ENCODE assay signal across 19 mouse cellular contexts in the genomic region with DNA sequence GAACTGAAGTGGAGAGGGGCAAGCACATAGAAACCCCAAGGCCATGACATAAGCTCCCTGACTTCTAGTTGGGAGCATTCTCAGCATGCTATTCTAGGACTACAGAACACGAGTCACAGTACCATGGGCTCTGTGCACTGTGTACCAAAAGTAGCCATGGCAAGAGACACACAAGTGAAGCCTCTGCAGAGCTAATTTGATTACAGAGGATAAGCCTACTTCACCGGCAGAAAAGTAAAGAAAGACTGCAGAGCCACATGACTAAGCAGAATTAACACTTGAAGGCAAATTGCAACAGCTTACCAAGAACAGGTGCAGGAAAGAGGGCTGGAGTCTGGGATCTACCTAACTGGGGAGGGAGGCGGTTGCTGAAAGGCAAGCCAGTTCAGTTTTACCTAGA.
A peak's percentile ranks its signal among the peaks of the same experiment; 100 is the strongest.
DNase-seq lines count a peak whose midpoint lies in the region; ATAC-seq and TF ChIP-seq lines count a peak whose summit lies in the region.
"Had no signal": no experiment of that assay in that cellular context is flagged by ENCODE, and none has a peak within 500 bp of the region (broad histone marks: within the 10 kb centered on the region; RNA-seq: fewer than 3 reads in every experiment).

No protein-coding gene starts in this region.

- no peaks in the 10 kb centered on the region for H3K4me1 ChIP-seq in midbrain, embryonic 11.5 days (ENCODE audit: control insufficient read depth, insufficient read depth, low read length)
- no peaks in the 10 kb centered on the region for H3K4me1 ChIP-seq in midbrain, embryonic 13.5 days (replicated peaks)
- no peaks in the 10 kb centered on the region for H3K4me1 ChIP-seq in stomach, postnatal 0 days (replicated peaks; ENCODE audit: control insufficient read depth, insufficient read depth)
- H3K4me1 ChIP-seq: limb, embryonic 12.5 days; midbrain, embryonic 10.5 days had no signal

- H3K4me2 ChIP-seq in midbrain, embryonic 11.5 days = no peak overlapping the region
- no peak overlapping the region for H3K4me2 ChIP-seq in midbrain, embryonic 13.5 days (replicated peaks)
- no peak overlapping the region for H3K4me2 ChIP-seq in stomach, postnatal 0 days (replicated peaks; ENCODE audit: low read depth)
- H3K4me2 ChIP-seq: hindbrain, embryonic 12.5 days; limb, embryonic 12.5 days; liver, embryonic 15.5 days had no signal

- WGBS in midbrain, embryonic 11.5 days = 36% methylated on average over 3 of the region's 3 CpGs
- WGBS in midbrain, embryonic 13.5 days = 33% methylated on average over 3 of the region's 3 CpGs
- 30% methylated on average over 3 of the region's 3 CpGs for WGBS in stomach, postnatal 0 days

- no peak overlapping the region for H3K27ac ChIP-seq in midbrain, embryonic 11.5 days (ENCODE audit: low read depth, low read length)
- no peak overlapping the region for H3K27ac ChIP-seq in midbrain, embryonic 13.5 days
- H3K27ac ChIP-seq in stomach, postnatal 0 days (replicated peaks) = no peak overlapping the region
- H3K27ac ChIP-seq: heart, adult 2 months; hindbrain, embryonic 12.5 days; limb, embryonic 12.5 days; liver, embryonic 15.5 days; midbrain, embryonic 10.5 days had no signal

- no peak for TF ChIP-seq EP300 in stomach, postnatal 0 days (optimal IDR thresholded peaks at IDR 0.05)

- H3K36me3 ChIP-seq in midbrain, embryonic 11.5 days (ENCODE audit: control insufficient read depth, insufficient read depth, low read length) = no peaks in the 10 kb centered on the region
- H3K36me3 ChIP-seq in midbrain, embryonic 13.5 days = no peaks in the 10 kb centered on the region
- H3K36me3 ChIP-seq in stomach, postnatal 0 days (ENCODE audit: control insufficient read depth, insufficient read depth, low read length) = no peaks in the 10 kb centered on the region; the same call in 1 of the 2 replicates
- H3K36me3 ChIP-seq: hindbrain, embryonic 12.5 days; limb, embryonic 12.5 days; liver, embryonic 15.5 days; midbrain, embryonic 10.5 days had no signal

- H3K9me3 ChIP-seq in midbrain, embryonic 11.5 days (ENCODE audit: control insufficient read depth, low read length) = no peaks in the 10 kb centered on the region
- no peaks in the 10 kb centered on the region for H3K9me3 ChIP-seq in midbrain, embryonic 13.5 days
- no peaks in the 10 kb centered on the region for H3K9me3 ChIP-seq in stomach, postnatal 0 days (ENCODE audit: control insufficient read depth, low read length)
- H3K9me3 ChIP-seq: hindbrain, embryonic 12.5 days; limb, embryonic 12.5 days; liver, embryonic 15.5 days; midbrain, embryonic 10.5 days had no signal

- no peaks in the 10 kb centered on the region for H3K27me3 ChIP-seq in midbrain, embryonic 11.5 days (ENCODE audit: control insufficient read depth, insufficient read depth, low read length)
- H3K27me3 ChIP-seq in midbrain, embryonic 13.5 days = peaks cover 3% of the 10 kb centered on the region; the same call in 1 of the 2 replicates
- no peaks in the 10 kb centered on the region for H3K27me3 ChIP-seq in stomach, postnatal 0 days (ENCODE audit: control insufficient read depth, insufficient read depth, low read length)
- H3K27me3 ChIP-seq: hindbrain, embryonic 12.5 days; limb, embryonic 12.5 days; liver, embryonic 15.5 days had no signal

- H3K4me3 ChIP-seq in midbrain, embryonic 11.5 days (ENCODE audit: low read depth, low read length) = no peak overlapping the region
- H3K4me3 ChIP-seq in midbrain, embryonic 13.5 days (replicated peaks) = no peak overlapping the region
- no peak overlapping the region for H3K4me3 ChIP-seq in stomach, postnatal 0 days (ENCODE audit: low read depth, low read length)
- H3K4me3 ChIP-seq: erythroblast, embryonic 14.5 days; heart, adult 2 months; hindbrain, embryonic 12.5 days; limb, embryonic 12.5 days; liver, embryonic 15.5 days; midbrain, embryonic 10.5 days had no signal

- intact Hi-C loops in heart, postnatal 10 days (cut with DNase I) = no loop called here

- no peak overlapping the region for H3K9ac ChIP-seq in midbrain, embryonic 11.5 days (ENCODE audit: low read length)
- H3K9ac ChIP-seq in midbrain, embryonic 13.5 days (replicated peaks) = no peak overlapping the region
- no peak overlapping the region for H3K9ac ChIP-seq in stomach, postnatal 0 days (ENCODE audit: low read length)
- H3K9ac ChIP-seq: forebrain, postnatal 0 days; hindbrain, embryonic 12.5 days; limb, embryonic 12.5 days; liver, embryonic 15.5 days had no signal

- DNase-seq in midbrain, embryonic 11.5 days (ENCODE audit: low spot score, missing footprints) = peak; percentile 66
- DNase-seq in lung, postnatal 10 days = peak; percentile 10
- DNase-seq in stomach, postnatal 0 days (ENCODE audit: low spot score) = no peak
- DNase-seq in kidney, adult 18-20 months = no peak
- no peak for DNase-seq in heart, postnatal 10 days
- DNase-seq: cerebellum, adult 11 months; cerebellum, postnatal 14 days; forebrain, postnatal 0 days; heart, adult 2 months; kidney, adult 2 months; kidney, postnatal 25 days; layer of hippocampus, adult 9-11 months had no signal

- no peak for TF ChIP-seq CTCF in stomach, postnatal 0 days (IDR thresholded peaks at IDR 0.05; ENCODE audit: low read depth)

- ATAC-seq in midbrain, embryonic 11.5 days (ENCODE audit: low FRiP score) = no peak
- ATAC-seq in midbrain, embryonic 13.5 days = no peak
- ATAC-seq in common myeloid progenitor, adult 5-6 weeks (replicated peaks; ENCODE audit: low read depth, poor library complexity, severe bottlenecking) = peak; percentile 36; the same call in 1 of the 2 replicates
- peak; percentile 59; the same call in 1 of the 2 replicates for ATAC-seq in stomach, postnatal 0 days (ENCODE audit: low FRiP score, low TSS enrichment)
- ATAC-seq: forebrain, postnatal 0 days had no signal

Comparison
In these comparisons a context has a peak if more than half of its experiments do, and no peak if none do; other contexts are left out.
1. ATAC-seq: peak in common myeloid progenitor, adult 5-6 weeks (single experiment) and stomach, postnatal 0 days (single experiment); none in midbrain, embryonic 11.5 days (single experiment) and midbrain, embryonic 13.5 days (single experiment).
2. DNase-seq: peak in midbrain, embryonic 11.5 days (single experiment) and lung, postnatal 10 days (single experiment); none in stomach, postnatal 0 days (single experiment), kidney, adult 18-20 months (single experiment) and heart, postnatal 10 days (0 of 2).